Mouse (Mus musculus): Measurements from ENCODE around the gene Galc. TPM values are rescaled to one million over a fixed set of nuclear protein-coding genes. Genes with fewer than 3 reads are reported as not detected.

Galc gene
- total and polyA plus RNA-seq, 3 experiments, result not detected

- Histone ChIP-seq H3K4me3 (ENCODE audit: control insufficient read depth in 1 of 2, insufficient read depth in 1 of 2, low read depth in 2 of 2, low read length in 2 of 2) (no peak overlapping the region), H3K27ac (ENCODE audit: control insufficient read depth, low read depth, low read length) (no peak overlapping the region), H3K4me1 (ENCODE audit: control insufficient read depth in 1 of 2, insufficient read depth in 2 of 2, low read length in 2 of 2) (no peaks in the 10 kb centered on the region), H3K79me2 (ENCODE audit: control insufficient read depth, insufficient read depth, low read length, poor library complexity) (no peaks in the 10 kb centered on the region), H3K9me3 (replicated peaks; ENCODE audit: insufficient read depth, low read length) (no peaks in the 10 kb centered on the region), H3K36me3 (ENCODE audit: control insufficient read depth in 1 of 2, insufficient read depth in 2 of 2, low read length in 2 of 2) (no peaks in the 10 kb centered on the region), H3K9ac (ENCODE audit: control insufficient read depth, low read depth, low read length, poor library complexity, severe bottlenecking) (no peak overlapping the region), H3K27me3 (ENCODE audit: control insufficient read depth in 1 of 2, insufficient read depth in 2 of 2, low read length in 2 of 2) (no peaks in the 10 kb centered on the region)
- DNase-seq (ENCODE audit: low read depth, low spot score), result no peak
- TF ChIP-seq CHD2 (IDR thresholded peaks at IDR 0.05; ENCODE audit: low read length) (no peak), GABPA (IDR thresholded peaks at IDR 0.05; ENCODE audit: low read depth, low read length) (no peak), TAL1 (IDR thresholded peaks at IDR 0.05; ENCODE audit: low read length) (no peak), JUND (IDR thresholded peaks at IDR 0.05; ENCODE audit: low read depth, low read length) (no peak), BHLHE40 (IDR thresholded peaks at IDR 0.05; ENCODE audit: borderline replicate concordance, low read depth, low read length) (no peak), ZC3H11A (IDR thresholded peaks at IDR 0.05; ENCODE audit: low read depth, low read length) (no peak), ELF1 (IDR thresholded peaks at IDR 0.05; ENCODE audit: low read depth, low read length) (no peak), MAZ (IDR thresholded peaks at IDR 0.05; ENCODE audit: low read depth, low read length) (no peak), KAT2A (conservative IDR thresholded peaks at IDR 0.05; ENCODE audit: low read depth, low read length) (no peak), POLR2A (IDR thresholded peaks at IDR 0.05; ENCODE audit: control insufficient read depth in 1 of 2, insufficient read depth in 1 of 2, low read depth in 1 of 2, low read length in 2 of 2, poor library complexity in 1 of 2) (no peak), UBTF (IDR thresholded peaks at IDR 0.05; ENCODE audit: borderline replicate concordance, insufficient read depth, low read depth, low read length) (no peak), MXI1 (IDR thresholded peaks at IDR 0.05; ENCODE audit: low read depth, low read length) (no peak), ZKSCAN1 (IDR thresholded peaks at IDR 0.05; ENCODE audit: low read depth, low read length) (no peak), NRF1 (IDR thresholded peaks at IDR 0.05; ENCODE audit: insufficient read depth, low read depth, low read length, poor library complexity, severe bottlenecking) (no peak), TCF12 (IDR thresholded peaks at IDR 0.05; ENCODE audit: low read depth, low read length) (no peak), POLR2AphosphoS2 (IDR thresholded peaks at IDR 0.05; ENCODE audit: low read length) (no peak), E2F4 (IDR thresholded peaks at IDR 0.05; ENCODE audit: borderline replicate concordance, low read depth, low read length) (no peak)
These were observed 21.7 kb upstream of the Galc start for GRCm38 (mm10) chr12:98280996-98281395.

GRCm38 (mm10) chr12:98280530-98280929 lies 21.3 kb upstream of the Galc start:
- H3K4me3 ChIP-seq (ENCODE audit: control insufficient read depth in 1 of 2, insufficient read depth in 1 of 2, low read depth in 2 of 2, low read length in 2 of 2), result no peak overlapping the region
- no peak overlapping the region for H3K27ac ChIP-seq (ENCODE audit: control insufficient read depth, low read depth, low read length)
- H3K9ac ChIP-seq (ENCODE audit: control insufficient read depth, low read depth, low read length, poor library complexity, severe bottlenecking), result no peak overlapping the region
- H3K79me2 ChIP-seq (ENCODE audit: control insufficient read depth, insufficient read depth, low read length, poor library complexity), result no peaks in the 10 kb centered on the region
- H3K27me3 ChIP-seq (ENCODE audit: control insufficient read depth in 1 of 2, insufficient read depth in 2 of 2, low read length in 2 of 2), result no peaks in the 10 kb centered on the region
- H3K4me1 ChIP-seq (ENCODE audit: control insufficient read depth in 1 of 2, insufficient read depth in 2 of 2, low read length in 2 of 2), result no peaks in the 10 kb centered on the region
- H3K9me3 ChIP-seq (replicated peaks; ENCODE audit: insufficient read depth, low read length), result no peaks in the 10 kb centered on the region
- H3K36me3 ChIP-seq (ENCODE audit: control insufficient read depth in 1 of 2, insufficient read depth in 2 of 2, low read length in 2 of 2), result no peaks in the 10 kb centered on the region
- peak; percentile 18 for DNase-seq (ENCODE audit: low read depth, low spot score)
- TF ChIP-seq RAD21 (IDR thresholded peaks at IDR 0.05; ENCODE audit: low read depth, low read length) (peak; percentile 48), USF2 (IDR thresholded peaks at IDR 0.05; ENCODE audit: borderline replicate concordance in 1 of 2, insufficient read depth in 1 of 2, low read depth in 1 of 2, low read length in 2 of 2) (no peak), EP300 (IDR thresholded peaks at IDR 0.05; ENCODE audit: low read depth in 1 of 2, low read length in 2 of 2) (no peak), MXI1 (IDR thresholded peaks at IDR 0.05; ENCODE audit: low read depth, low read length) (no peak), CTCF (IDR thresholded peaks at IDR 0.05 in 2 of 3, conservative IDR thresholded peaks at IDR 0.05 in 1 of 3; ENCODE audit: control insufficient read depth in 1 of 3, insufficient read depth in 1 of 3, low read depth in 2 of 3, low read length in 3 of 3, poor library complexity in 1 of 3, severe bottlenecking in 1 of 3) (peak; percentile 24 to 43 (median 41); a peak in 5 of 6 replicates)

All from MEL (cell line).